Mouse (Mus musculus) midbrain, embryonic 16.5 days (tissue): Measurements from ENCODE around the gene Tmem263. TPM values are rescaled to one million over a fixed set of nuclear protein-coding genes. Genes with fewer than 3 reads are reported as not detected.

ENCODE experiments used
- ATAC-seq: fragments of 200-750 bp; cut with Nextera tagmentation; 2 replicates; pipeline ENCODE4 v1.8.0; 2017; ENCODE audit warnings: moderate TSS enrichment
- H3K27ac ChIP-seq: fragments of 300-500 bp; sonication (generic); 2 replicates; pipeline ENCODE4 v1.5.1; 2014; ENCODE audit warnings: mild to moderate bottlenecking, low read length, mixed read lengths
- H3K27me3 ChIP-seq: fragments of 300-500 bp; sonication (generic); 2 replicates; pipeline ENCODE4 v1.6.1; 2014; ENCODE audit warnings: low read depth, low read length, mixed read lengths; ENCODE audit not compliant: control insufficient read depth, insufficient read depth
- H3K36me3 ChIP-seq: fragments of 300-500 bp; sonication (generic); 2 replicates; pipeline ENCODE4 v1.6.1; 2014; ENCODE audit warnings: mild to moderate bottlenecking, low read length, moderate library complexity, mixed read lengths; ENCODE audit not compliant: control insufficient read depth, insufficient read depth
- H3K4me1 ChIP-seq: fragments of 300-500 bp; sonication (generic); 2 replicates; pipeline ENCODE4 v1.6.1; 2014; ENCODE audit warnings: mild to moderate bottlenecking, low read length, mixed read lengths; ENCODE audit not compliant: control insufficient read depth, insufficient read depth
- H3K4me2 ChIP-seq: fragments of 300-500 bp; sonication (generic); 2 replicates; pipeline ENCODE4 v1.6.1; 2014; ENCODE audit warnings: mild to moderate bottlenecking, low read length, mixed read lengths
- H3K4me3 ChIP-seq: fragments of 300-500 bp; sonication (generic); 2 replicates; pipeline ENCODE4 v1.5.1; 2014; ENCODE audit warnings: low read depth, mild to moderate bottlenecking, low read length, moderate library complexity, mixed read lengths
- H3K9ac ChIP-seq: fragments of 300-500 bp; sonication (generic); 2 replicates; pipeline ENCODE4 v1.6.1; 2014; ENCODE audit warnings: low read depth, low read length, mixed read lengths
- H3K9me3 ChIP-seq: fragments of 300-500 bp; sonication (generic); replicated peaks from 2 replicates; pipeline ENCODE4 v1.6.1; 2014; ENCODE audit warnings: mild to moderate bottlenecking, low read length, mixed read lengths; ENCODE audit not compliant: control insufficient read depth, poor library complexity, severe bottlenecking
- WGBS: fragments of 180-500 bp; shearing (Covaris S2); extraction: QIAGEN DNeasy Blood & Tissue Kit; methylation state at CpG from one replicate; pipeline ENCODE4 v1.1.7; 2014; 5-methylcytosine and 5-hydroxymethylcytosine counted together
- polyA plus RNA-seq: library from polyadenylated mRNA; unstranded; fragments of >200 nt; fragmentation: Nextera tagmentation; extraction: Ambion mirVana; gene quantifications from 2 replicates; pipeline ENCODE4 v1.2.1, GENCODE M21; 2015

The Tmem263 gene
- polyA plus RNA-seq, 1 experiment from 2014 or later = 54.4 TPM

GRCm38 (mm10) chr10:85164791-85165190, 62.4 kb downstream of the Tmem263 start:
- H3K4me1 ChIP-seq = peaks cover 12% of the 10 kb centered on the region
- H3K4me2 ChIP-seq = no peak overlapping the region
- no peaks in the 10 kb centered on the region for H3K9me3 ChIP-seq
- H3K4me3 ChIP-seq = no peak overlapping the region
- no peak for ATAC-seq
- H3K27me3 ChIP-seq = no peaks in the 10 kb centered on the region
- H3K9ac ChIP-seq = no peak overlapping the region
- H3K36me3 ChIP-seq = no peaks in the 10 kb centered on the region
- 90% methylated on average over 13 of the region's 13 CpGs for WGBS
- H3K27ac ChIP-seq = no peak overlapping the region

GRCm38 (mm10) chr10:85165306-85165705, 62.9 kb downstream of the Tmem263 start:
- Histone ChIP-seq H3K4me1 (peaks cover 12% of the 10 kb centered on the region), H3K27me3 (no peaks in the 10 kb centered on the region), H3K27ac (no peak overlapping the region), H3K9me3 (no peaks in the 10 kb centered on the region), H3K36me3 (no peaks in the 10 kb centered on the region), H3K9ac (no peak overlapping the region), H3K4me3 (no peak overlapping the region), H3K4me2 (no peak overlapping the region)
- ATAC-seq = no peak
- 78% methylated on average over 5 of the region's 5 CpGs for WGBS

Other genes with a start within 250 kb of the Tmem263 start
- 49.3 and 51.0 TPM in 2 replicates for gene Ric8b, start 185.0 kb upstream of the Tmem263 start, polyA plus RNA-seq
- gene Fhl4, start 132 bp upstream of the Tmem263 start, polyA plus RNA-seq = 2.4 and 2.6 TPM in 2 replicates
- 25.1 and 27.7 TPM in 2 replicates for gene Mterf2, start 25.4 kb downstream of the Tmem263 start, polyA plus RNA-seq
- gene Cry1, start 82.4 kb downstream of the Tmem263 start, polyA plus RNA-seq = 41.8 and 43.5 TPM in 2 replicates